Mouse (Mus musculus): Measurements from ENCODE around the gene Atf1.

- no peak for TF ChIP-seq CHD2 (IDR thresholded peaks at IDR 0.05; ENCODE audit: low read depth, low read length)
- no peak for TF ChIP-seq ZNF384 (IDR thresholded peaks at IDR 0.05; ENCODE audit: low read depth, low read length)
- no peak for TF ChIP-seq ZC3H11A (IDR thresholded peaks at IDR 0.05; ENCODE audit: borderline replicate concordance, low read depth, low read length)
- no peak for TF ChIP-seq MAFK (IDR thresholded peaks at IDR 0.05; ENCODE audit: insufficient read depth, low read depth, low read length)
Measured at GRCm38 (mm10) chr15:100184821-100185496, 42.7 kb upstream of the Atf1 start.
